Mouse (Mus musculus): ENCODE results near the gene Rassf1. TPM values are rescaled to one million over a fixed set of nuclear protein-coding genes. Genes with fewer than 3 reads are reported as not detected.

The Rassf1 gene
- total and polyA plus RNA-seq, 2 experiments from 2014 or later: 21.7 to 33.3 TPM

GRCm38 (mm10) chr9:107611456-107612190 lies 60.3 kb downstream of the Rassf1 start:
- Histone ChIP-seq H3K36me3 (ENCODE audit: insufficient read depth) (peaks cover 29% of the 10 kb centered on the region), H3K27me3 (ENCODE audit: insufficient read depth, low read length) (no peaks in the 10 kb centered on the region), H3K27ac (ENCODE audit: low read depth, low read length) (peak overlapping the region; percentile 97), H3K4me2 (ENCODE audit: low read depth) (peak overlapping the region; percentile 62), H3K9me3 (ENCODE audit: low read length) (no peaks in the 10 kb centered on the region), H3K4me3 (ENCODE audit: low read depth, low read length) (no peak overlapping the region), H3K9ac (peak overlapping the region; percentile 72), H3K4me1 (ENCODE audit: insufficient read depth) (0 out of 2 replicates have a peak, but pooled peaks cover 10% of the 10 kb centered on the region)
- 57% methylated on average over 6 of the region's 6 CpGs for WGBS
- no peak for TF ChIP-seq CTCF (IDR thresholded peaks at IDR 0.05; ENCODE audit: low read depth)
- ATAC-seq: no peak
- peak; percentile 25 for DNase-seq

Other genes with a start within 250 kb of the Rassf1 start
- 14.1 and 14.2 TPM in 2 replicates for gene Hemk1, start 213.2 kb upstream of the Rassf1 start, total RNA-seq (2014; rRNA removed)
- gene Hemk1, start 213.2 kb upstream of the Rassf1 start, polyA plus RNA-seq (2015; fragmentation: Nextera tagmentation; extraction: Ambion mirVana): 12.9 and 13.4 TPM in 2 replicates
- 5.2 and 7.2 TPM in 2 replicates for gene 6430571L13Rik, start 211.0 kb upstream of the Rassf1 start, total RNA-seq (2014; rRNA removed)
- 3.7 and 6.0 TPM in 2 replicates for gene 6430571L13Rik, start 211.0 kb upstream of the Rassf1 start, polyA plus RNA-seq (2015; fragmentation: Nextera tagmentation; extraction: Ambion mirVana)
- gene Cacna2d2, start 151.9 kb upstream of the Rassf1 start, total RNA-seq (2014; rRNA removed): 29.7 and 49.5 TPM in 2 replicates
- gene Cacna2d2, start 151.9 kb upstream of the Rassf1 start, polyA plus RNA-seq (2015; fragmentation: Nextera tagmentation; extraction: Ambion mirVana): 3.0 and 5.0 TPM in 2 replicates
- 44.3 and 51.4 TPM in 2 replicates for gene Tmem115, start 17.6 kb upstream of the Rassf1 start, total RNA-seq (2014; rRNA removed)
- gene Tmem115, start 17.6 kb upstream of the Rassf1 start, polyA plus RNA-seq (2015; fragmentation: Nextera tagmentation; extraction: Ambion mirVana): 49.7 and 50.4 TPM in 2 replicates
- gene Cyb561d2, start 9.4 kb upstream of the Rassf1 start, total RNA-seq (2014; rRNA removed): 36.0 and 42.7 TPM in 2 replicates
- gene Cyb561d2, start 9.4 kb upstream of the Rassf1 start, polyA plus RNA-seq (2015; fragmentation: Nextera tagmentation; extraction: Ambion mirVana): 47.0 and 48.3 TPM in 2 replicates
- gene Nprl2, start 9.3 kb upstream of the Rassf1 start, total RNA-seq (2014; rRNA removed): 59.9 and 73.3 TPM in 2 replicates
- 65.9 and 70.4 TPM in 2 replicates for gene Nprl2, start 9.3 kb upstream of the Rassf1 start, polyA plus RNA-seq (2015; fragmentation: Nextera tagmentation; extraction: Ambion mirVana)
- gene Zmynd10, start 4.3 kb upstream of the Rassf1 start, total RNA-seq (2014; rRNA removed): 6.4 and 11.6 TPM in 2 replicates
- 5.9 and 7.0 TPM in 2 replicates for gene Zmynd10, start 4.3 kb upstream of the Rassf1 start, polyA plus RNA-seq (2015; fragmentation: Nextera tagmentation; extraction: Ambion mirVana)
- 109 and 118 TPM in 2 replicates for gene Tusc2, start 11.7 kb downstream of the Rassf1 start, total RNA-seq (2014; rRNA removed)
- 128 and 129 TPM in 2 replicates for gene Tusc2, start 11.7 kb downstream of the Rassf1 start, polyA plus RNA-seq (2015; fragmentation: Nextera tagmentation; extraction: Ambion mirVana)
- 48.5 and 51.5 TPM in 2 replicates for gene Hyal2, start 16.4 kb downstream of the Rassf1 start, total RNA-seq (2014; rRNA removed)
- 42.2 and 43.1 TPM in 2 replicates for gene Hyal2, start 16.4 kb downstream of the Rassf1 start, polyA plus RNA-seq (2015; fragmentation: Nextera tagmentation; extraction: Ambion mirVana)
- 3.5 and 3.9 TPM in 2 replicates for gene Hyal1, start 25.4 kb downstream of the Rassf1 start, total RNA-seq (2014; rRNA removed)
- gene Hyal1, start 25.4 kb downstream of the Rassf1 start, polyA plus RNA-seq (2015; fragmentation: Nextera tagmentation; extraction: Ambion mirVana): 1.9 and 2.0 TPM in 2 replicates
- gene Naa80, start 27.3 kb downstream of the Rassf1 start, total RNA-seq (2014; rRNA removed): 15.8 and 27.0 TPM in 2 replicates
- 18.8 and 21.3 TPM in 2 replicates for gene Naa80, start 27.3 kb downstream of the Rassf1 start, polyA plus RNA-seq (2015; fragmentation: Nextera tagmentation; extraction: Ambion mirVana)
- gene Hyal3, start 29.3 kb downstream of the Rassf1 start, total RNA-seq (2014; rRNA removed): 1.00 and 2.9 TPM in 2 replicates
- gene Hyal3, start 29.3 kb downstream of the Rassf1 start, polyA plus RNA-seq (2015; fragmentation: Nextera tagmentation; extraction: Ambion mirVana): 1.3 and 1.5 TPM in 2 replicates
- 11.7 and 13.8 TPM in 2 replicates for gene Ifrd2, start 36.1 kb downstream of the Rassf1 start, total RNA-seq (2014; rRNA removed)
- gene Ifrd2, start 36.1 kb downstream of the Rassf1 start, polyA plus RNA-seq (2015; fragmentation: Nextera tagmentation; extraction: Ambion mirVana): 6.2 and 7.4 TPM in 2 replicates
- gene Sema3b, start 57.7 kb downstream of the Rassf1 start, total RNA-seq (2014; rRNA removed): 6.5 and 6.6 TPM in 2 replicates
- gene Sema3b, start 57.7 kb downstream of the Rassf1 start, polyA plus RNA-seq (2015; fragmentation: Nextera tagmentation; extraction: Ambion mirVana): 3.9 and 4.4 TPM in 2 replicates
- 200 and 223 TPM in 2 replicates for gene Gnai2, start 83.8 kb downstream of the Rassf1 start, total RNA-seq (2014; rRNA removed)
- gene Gnai2, start 83.8 kb downstream of the Rassf1 start, polyA plus RNA-seq (2015; fragmentation: Nextera tagmentation; extraction: Ambion mirVana): 267 and 287 TPM in 2 replicates
- gene Slc38a3, start 118.0 kb downstream of the Rassf1 start, total RNA-seq (2014; rRNA removed): 43.5 and 60.9 TPM in 2 replicates
- gene Slc38a3, start 118.0 kb downstream of the Rassf1 start, polyA plus RNA-seq (2015; fragmentation: Nextera tagmentation; extraction: Ambion mirVana): 38.7 and 39.8 TPM in 2 replicates
- gene Gnat1, start 128.2 kb downstream of the Rassf1 start, total RNA-seq (2014; rRNA removed): 0.24 TPM in 1 of 2 replicates, not detected in the other
- gene Gnat1, start 128.2 kb downstream of the Rassf1 start, polyA plus RNA-seq (2015; fragmentation: Nextera tagmentation; extraction: Ambion mirVana): 0.73 and 1.8 TPM in 2 replicates
- 56.6 and 61.4 TPM in 2 replicates for gene Sema3f, start 158.9 kb downstream of the Rassf1 start, total RNA-seq (2014; rRNA removed)
- gene Sema3f, start 158.9 kb downstream of the Rassf1 start, polyA plus RNA-seq (2015; fragmentation: Nextera tagmentation; extraction: Ambion mirVana): 7.1 and 7.8 TPM in 2 replicates
- 173 and 208 TPM in 2 replicates for gene Rbm5, start 219.4 kb downstream of the Rassf1 start, total RNA-seq (2014; rRNA removed)
- gene Rbm5, start 219.4 kb downstream of the Rassf1 start, polyA plus RNA-seq (2015; fragmentation: Nextera tagmentation; extraction: Ambion mirVana): 111 and 152 TPM in 2 replicates